Mouse (Mus musculus) forebrain, postnatal 0 days (tissue): Measurements from ENCODE around the gene Zfp68. TPM values are rescaled to one million over a fixed set of nuclear protein-coding genes. Genes with fewer than 3 reads are reported as not detected.
"Not testable (repeated sequence)": the region's sequence is repeated elsewhere in the genome, so short reads cannot be mapped to it uniquely, and the experiment has no call there.

ENCODE experiments used
- ATAC-seq: fragments of 200-750 bp; cut with Nextera tagmentation; 2 replicates; pipeline ENCODE4 v1.8.0; 2017; ENCODE audit warnings: mild to moderate bottlenecking, moderate library complexity
- DNase-seq: peaks from one replicate; pipeline ENCODE4 v3.0.0-alpha.2; 2015
- H3K27ac ChIP-seq: fragments of 300-500 bp; sonication (generic); 2 replicates; pipeline ENCODE4 v1.5.1; 2014; ENCODE audit warnings: low read depth, mild to moderate bottlenecking, antibody characterized with exemption, low read length, moderate library complexity, mixed read lengths
- H3K27me3 ChIP-seq: fragments of 300-500 bp; sonication (generic); 2 replicates; pipeline ENCODE4 v1.6.1; 2014; ENCODE audit warnings: mild to moderate bottlenecking, low read length, mixed read lengths; ENCODE audit not compliant: insufficient read depth
- H3K36me3 ChIP-seq: fragments of 300-500 bp; sonication (generic); 2 replicates; pipeline ENCODE4 v1.6.1; 2014; ENCODE audit warnings: mild to moderate bottlenecking, moderate library complexity; ENCODE audit not compliant: insufficient read depth
- H3K4me1 ChIP-seq: fragments of 300-500 bp; sonication (generic); 2 replicates; pipeline ENCODE4 v1.6.1; 2014; ENCODE audit warnings: antibody characterized with exemption; ENCODE audit not compliant: insufficient read depth
- H3K4me2 ChIP-seq: fragments of 300-500 bp; sonication (generic); 2 replicates; pipeline ENCODE4 v1.6.1; 2014; ENCODE audit warnings: low read depth, mild to moderate bottlenecking, moderate library complexity
- H3K4me3 ChIP-seq: fragments of 300-500 bp; sonication (generic); 2 replicates; pipeline ENCODE4 v1.5.1; 2014; ENCODE audit warnings: low read depth, low read length, mixed read lengths
- H3K9ac ChIP-seq: fragments of 300-500 bp; sonication (generic); 2 replicates; pipeline ENCODE4 v1.6.1; 2014; ENCODE audit warnings: mild to moderate bottlenecking
- H3K9me3 ChIP-seq: fragments of 300-500 bp; sonication (generic); 2 replicates; pipeline ENCODE4 v1.6.1; 2016; ENCODE audit warnings: low read length
- CTCF ChIP-seq: sonication (generic); IDR thresholded peaks from 2 replicates; pipeline ENCODE4 v1.5.1; 2016; ENCODE audit warnings: antibody characterized with exemption, control low read depth, low read depth
- WGBS: fragments of 180-500 bp; shearing (Covaris S2); extraction: QIAGEN DNeasy Blood & Tissue Kit; methylation state at CpG from one replicate; pipeline ENCODE4 v1.1.7; 2014; 5-methylcytosine and 5-hydroxymethylcytosine counted together
- microRNA-seq, 2 experiments: library from miRNA; unstranded; fragments of <30 nt; microRNA quantifications; one replicate each; pipeline ENCODE4; 2016
- polyA plus RNA-seq: library from polyadenylated mRNA; unstranded; fragments of >200 nt; fragmentation: Nextera tagmentation; extraction: Ambion mirVana; gene quantifications from 2 replicates; pipeline ENCODE4 v1.2.1, GENCODE M21; 2015
- total RNA-seq: library from RNA; depleted of rRNA; stranded (reverse); fragments of >200 nt; gene quantifications from 2 replicates; pipeline ENCODE4 v1.2.3, GENCODE M21; 2014; rRNA removed

Gene Zfp68
- total and polyA plus RNA-seq, 2 experiments from 2014 or later: 53.9 to 70.6 TPM

GRCm38 (mm10) chr5:138587396-138587795, 32.2 kb downstream of the Zfp68 start:
- ATAC-seq (no peak), DNase-seq (no peak)
- Histone ChIP-seq H3K4me3 (no peak overlapping the region), H3K9me3 (peaks cover 2% of the 10 kb centered on the region; the same call in 1 of the 2 replicates), H3K4me2 (no peak overlapping the region), H3K36me3 (no peaks in the 10 kb centered on the region), H3K4me1 (no peaks in the 10 kb centered on the region), H3K27me3 (no peaks in the 10 kb centered on the region), H3K27ac (no peak overlapping the region), H3K9ac (no peak overlapping the region)
- TF ChIP-seq CTCF: no peak
- 90% methylated on average over 6 of the region's 6 CpGs for WGBS

GRCm38 (mm10) chr5:138571623-138572022, 47.9 kb downstream of the Zfp68 start:
- no peaks in the 10 kb centered on the region for H3K36me3 ChIP-seq
- DNase-seq (peak; percentile 11), ATAC-seq (no peak)
- no peak overlapping the region for H3K4me3 ChIP-seq
- no peaks in the 10 kb centered on the region for H3K27me3 ChIP-seq
- no peaks in the 10 kb centered on the region for H3K9me3 ChIP-seq
- H3K9ac ChIP-seq: no peak overlapping the region
- TF ChIP-seq CTCF: peak; percentile 23; the same call in 1 of the 2 replicates
- no peak overlapping the region for H3K27ac ChIP-seq
- H3K4me1 ChIP-seq: no peaks in the 10 kb centered on the region
- 54% methylated on average over 4 of the region's 4 CpGs for WGBS
- H3K4me2 ChIP-seq: no peak overlapping the region

- ATAC-seq, H3K9me3 ChIP-seq: not testable (repeated sequence)
- 90% methylated on average over 2 of the region's 2 CpGs for WGBS
These were observed 54.9 kb downstream of the Zfp68 start, which contains the start of gene 1700123K08Rik for GRCm38 (mm10) chr5:138564612-138565011. Gene 1700123K08Rik (minus strand): TSS chr5:138564712.

More at GRCm38 (mm10) chr5:138564612-138565011, 54.9 kb downstream of the Zfp68 start, which contains the start of gene 1700123K08Rik:
- H3K36me3 ChIP-seq, H3K4me3 ChIP-seq, H3K4me1 ChIP-seq, H3K27ac ChIP-seq, H3K4me2 ChIP-seq, H3K9ac ChIP-seq, DNase-seq, H3K27me3 ChIP-seq: not testable (repeated sequence)

Small RNA genes within 50 kb of the gene (microRNA-seq; reads per million reads assigned to microRNA genes)
- 0 reads per million in 2 experiments for gene Gm24082

Other genes starting within 250 kb of the Zfp68 start
- 46.9 and 67.6 TPM in 2 replicates for gene Zfp157, start 178.3 kb downstream of the Zfp68 start, total RNA-seq
- gene Zfp157, start 178.3 kb downstream of the Zfp68 start, polyA plus RNA-seq: 37.3 and 39.3 TPM in 2 replicates
- gene 1700123K08Rik, start 55.0 kb downstream of the Zfp68 start, total RNA-seq: not detected in 2 replicates
- not detected in 2 replicates for gene 1700123K08Rik, start 55.0 kb downstream of the Zfp68 start, polyA plus RNA-seq
- gene A430033K04Rik, start 3.1 kb upstream of the Zfp68 start, total RNA-seq: 22.8 and 26.1 TPM in 2 replicates
- 12.1 and 14.0 TPM in 2 replicates for gene A430033K04Rik, start 3.1 kb upstream of the Zfp68 start, polyA plus RNA-seq
- 69.5 and 81.7 TPM in 2 replicates for gene Fam20c, start 134.8 kb upstream of the Zfp68 start, total RNA-seq
- gene Fam20c, start 134.8 kb upstream of the Zfp68 start, polyA plus RNA-seq: 47.9 and 50.0 TPM in 2 replicates
- gene Gm5294, start 200.3 kb upstream of the Zfp68 start, total RNA-seq: not detected in 2 replicates
- gene Gm5294, start 200.3 kb upstream of the Zfp68 start, polyA plus RNA-seq: 0.23 TPM in 1 of 2 replicates, not detected in the other